Mouse (Mus musculus): ENCODE measurements around the gene Dhx58.

GRCm38 (mm10) chr11:100718866-100719265 is 14.8 kb upstream of the Dhx58 start:
- TF ChIP-seq POLR2A (IDR thresholded peaks at IDR 0.05; ENCODE audit: extremely low read depth, insufficient read depth, low read length) (no peak), CTCF (IDR thresholded peaks at IDR 0.05; ENCODE audit: low read depth, low read length) (no peak)
